Mouse (Mus musculus) heart, adult 2 months (tissue): ENCODE results near the gene Atrnl1.

ENCODE experiments used
- CTCF ChIP-seq: fragments of 200-600 bp; IDR thresholded peaks from 2 replicates; pipeline ENCODE4 v1.8.1; 2022; ENCODE audit warnings: antibody characterized with exemption, mild to moderate bottlenecking, moderate library complexity
- POLR2A ChIP-seq: fragments of 200-500 bp; IDR thresholded peaks from 2 replicates; pipeline ENCODE4 v1.6.1; 2011; ENCODE audit warnings: mild to moderate bottlenecking, low read depth, low read length, control low read depth; ENCODE audit not compliant: insufficient read depth

- no peak for TF ChIP-seq POLR2A
- TF ChIP-seq CTCF = no peak
Measured at GRCm38 (mm10) chr19:58018698-58019097, 407.9 kb downstream of the Atrnl1 start.
